Mouse (Mus musculus) megakaryocyte progenitor cell, adult 5-6 weeks (primary cell): ENCODE results near the gene Znhit1. TPM values are rescaled to one million over a fixed set of nuclear protein-coding genes. Genes with fewer than 3 reads are reported as not detected.

Source experiments
- ATAC-seq: replicated peaks from 2 replicates; pipeline ENCODE4 v1.8.0; 2016; ENCODE audit warnings: mild to moderate bottlenecking, moderate TSS enrichment, inconsistent platforms; ENCODE audit not compliant: poor library complexity
- total RNA-seq, 2 experiments: library from RNA; stranded (forward) in 1 of 2; stranded (reverse) in 1 of 2; fragments of 157-497, 149-512 nt in 1 of 2; fragments of 200-1000 nt in 1 of 2; gene quantifications; 2 replicates each; pipeline versions ENCODE4 v1.2.3 to v1.2.4; 2015 to 2017

Gene Znhit1
- total RNA-seq, 2 experiments from 2014 or later = 49.0 to 109 TPM

- ATAC-seq = peak; percentile 35
Observed at GRCm38 (mm10) chr5:136987138-136987933, 485 bp downstream of the Znhit1 start.

DNA sequence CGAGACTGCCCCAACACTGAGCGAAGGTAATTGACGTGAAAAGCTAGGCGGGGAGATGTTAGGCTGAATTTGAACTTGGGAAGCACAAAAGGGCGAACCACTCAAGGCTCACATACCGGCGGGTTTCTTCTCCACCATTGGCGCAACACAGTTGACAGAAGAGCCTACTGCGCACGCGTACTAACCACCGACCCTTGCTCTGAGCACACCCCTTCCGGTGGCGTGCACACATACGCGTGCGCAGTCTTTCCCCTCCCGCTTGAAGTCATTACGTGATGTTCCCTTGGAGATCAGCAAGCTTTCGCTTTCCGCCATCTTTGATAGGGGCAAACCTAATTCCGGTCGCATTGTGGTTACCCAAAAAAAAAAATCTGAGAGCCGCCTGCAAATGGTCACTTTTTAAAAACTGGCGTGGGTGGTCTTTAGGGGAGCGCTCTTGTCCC lies 1.1 kb downstream of the Znhit1 start, which contains the start of gene Plod3:
Plod3 (plus strand) TSS at position 325 of the 443 bp plus-strand sequence.
- ATAC-seq = peak; percentile 83

GRCm38 (mm10) chr5:136984828-136985227 lies 3.0 kb downstream of the Znhit1 start:
- no peak for ATAC-seq

GRCm38 (mm10) chr5:136982338-136982930 lies 5.4 kb downstream of the Znhit1 start:
- no peak for ATAC-seq

GRCm38 (mm10) chr5:136980974-136981373 lies 6.8 kb downstream of the Znhit1 start:
- ATAC-seq = no peak

DNA sequence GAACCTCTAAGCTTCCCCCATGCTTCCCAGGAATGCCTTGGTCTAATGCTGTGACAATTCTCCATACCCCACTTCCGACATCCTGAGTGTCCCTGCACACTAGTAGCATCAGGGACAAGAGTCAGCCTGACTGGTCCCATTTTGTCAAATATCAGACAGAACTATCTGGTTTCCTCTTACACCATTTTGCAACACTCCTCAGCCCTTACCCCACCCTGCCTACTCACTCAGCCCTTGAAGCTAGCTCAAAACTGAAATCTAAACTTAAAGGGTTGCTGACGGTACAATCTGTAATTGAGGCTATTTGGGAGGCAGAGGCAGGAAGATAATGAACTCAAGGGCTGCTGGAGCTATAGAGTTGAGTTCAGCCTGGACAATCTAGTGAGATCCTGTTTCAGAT lies 8.1 kb downstream of the Znhit1 start:
- ATAC-seq = 0 out of 2 replicates have a peak, but pooled peaks have one; percentile 43

- peak; percentile 70 for ATAC-seq
Observed at GRCm38 (mm10) chr5:136977769-136978168, 10.1 kb downstream of the Znhit1 start.

DNA sequence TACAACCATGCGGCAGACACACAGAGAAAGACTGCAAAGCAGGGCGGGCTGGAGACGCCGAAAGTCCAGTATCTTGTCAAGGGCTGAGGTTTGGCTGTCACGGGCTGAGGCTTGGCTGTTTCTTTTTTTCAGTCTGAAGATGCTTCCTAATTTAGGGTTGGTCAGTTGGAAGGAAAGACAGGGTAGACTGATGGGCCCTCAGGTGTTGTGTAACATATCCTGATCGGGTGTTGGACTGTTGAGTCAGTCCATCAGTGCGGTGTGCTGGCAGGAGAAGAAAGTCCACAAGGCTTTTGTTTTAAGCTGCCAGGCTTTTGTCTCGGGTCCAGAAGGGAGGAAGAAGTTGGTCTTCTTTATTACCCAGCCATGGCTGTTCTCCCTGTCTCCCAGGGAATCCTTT lies 14.2 kb downstream of the Znhit1 start:
- ATAC-seq = peak; percentile 49

GRCm38 (mm10) chr5:136970703-136971102 lies 17.1 kb downstream of the Znhit1 start:
- ATAC-seq = peak; percentile 85

GRCm38 (mm10) chr5:136967592-136967991 lies 20.2 kb downstream of the Znhit1 start:
- no peak for ATAC-seq

DNA sequence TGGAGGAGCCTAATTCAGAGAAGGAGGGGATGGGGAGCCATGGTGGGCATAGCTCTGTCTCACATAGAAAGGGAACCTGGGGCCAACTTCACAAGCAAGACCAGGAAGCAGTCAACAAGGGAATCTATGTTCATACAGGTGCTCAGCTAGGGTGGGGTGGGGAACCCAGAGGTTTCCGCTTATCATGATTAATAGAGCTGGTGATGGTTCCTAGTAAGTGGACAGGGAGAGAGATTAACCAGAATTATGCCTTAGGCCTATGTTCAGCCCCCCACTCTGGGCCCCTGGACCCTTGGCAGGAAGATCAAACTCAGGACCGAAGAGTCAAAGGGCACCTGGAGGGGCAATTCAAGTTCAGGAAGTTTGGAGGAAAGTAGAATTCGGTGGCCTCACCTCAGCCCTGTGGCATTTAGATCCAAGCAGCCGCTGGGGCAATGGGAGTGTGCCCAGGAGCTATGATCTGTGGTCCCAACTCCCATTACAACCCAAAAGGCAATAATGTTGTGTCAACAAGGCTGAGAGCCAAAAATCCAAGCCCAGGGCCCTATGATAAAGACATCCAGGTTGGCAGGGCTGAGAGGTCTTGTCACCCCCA lies 20.9 kb downstream of the Znhit1 start:
- no peak for ATAC-seq

DNA sequence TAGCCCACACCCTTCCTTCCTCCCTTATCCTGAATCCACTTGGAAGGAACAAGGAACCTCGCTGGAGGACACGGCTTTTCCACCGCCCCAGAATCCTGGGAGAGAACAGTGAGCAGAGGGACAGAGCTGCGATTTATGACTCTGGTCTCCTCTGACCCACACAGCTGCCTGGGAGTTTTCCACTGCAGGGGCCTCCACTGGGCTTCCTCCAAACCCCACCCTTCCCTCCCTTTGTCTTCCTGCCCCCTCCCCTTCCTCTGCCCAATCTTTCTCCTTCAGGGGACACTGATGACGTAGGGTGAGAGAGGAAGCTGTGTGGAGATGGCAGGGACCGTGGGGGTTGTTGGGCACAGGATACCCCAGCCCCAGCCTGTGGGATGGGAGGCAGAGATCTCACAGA lies 21.5 kb downstream of the Znhit1 start, which contains the start of gene Cldn15:
Cldn15 (plus strand) TSS at position 286 of the 400 bp plus-strand sequence.
- ATAC-seq = no peak

- no peak for ATAC-seq
Observed at GRCm38 (mm10) chr5:136965686-136966085, 22.1 kb downstream of the Znhit1 start.

DNA sequence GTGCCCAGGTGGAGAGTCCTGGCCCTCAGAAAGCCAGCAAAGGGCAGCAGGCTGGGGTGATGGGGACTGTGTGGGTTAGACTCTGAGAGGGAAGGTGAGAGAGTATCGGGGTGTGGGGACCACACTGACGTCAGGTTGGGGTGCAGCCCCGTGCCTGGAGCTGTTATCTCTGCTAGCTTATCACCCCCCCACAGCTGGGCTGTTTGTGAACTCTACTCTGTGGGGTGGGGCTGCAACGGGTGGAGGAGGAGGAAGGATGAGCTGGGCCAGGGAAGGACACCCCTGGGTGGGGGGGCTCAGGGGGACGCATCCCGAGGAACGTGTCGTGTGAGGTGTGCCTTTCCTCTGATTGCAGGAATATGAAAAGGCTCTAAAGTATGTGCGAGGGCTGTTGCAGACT lies 22.6 kb downstream of the Znhit1 start:
- peak; percentile 24; the same call in 1 of the 2 replicates for ATAC-seq

DNA sequence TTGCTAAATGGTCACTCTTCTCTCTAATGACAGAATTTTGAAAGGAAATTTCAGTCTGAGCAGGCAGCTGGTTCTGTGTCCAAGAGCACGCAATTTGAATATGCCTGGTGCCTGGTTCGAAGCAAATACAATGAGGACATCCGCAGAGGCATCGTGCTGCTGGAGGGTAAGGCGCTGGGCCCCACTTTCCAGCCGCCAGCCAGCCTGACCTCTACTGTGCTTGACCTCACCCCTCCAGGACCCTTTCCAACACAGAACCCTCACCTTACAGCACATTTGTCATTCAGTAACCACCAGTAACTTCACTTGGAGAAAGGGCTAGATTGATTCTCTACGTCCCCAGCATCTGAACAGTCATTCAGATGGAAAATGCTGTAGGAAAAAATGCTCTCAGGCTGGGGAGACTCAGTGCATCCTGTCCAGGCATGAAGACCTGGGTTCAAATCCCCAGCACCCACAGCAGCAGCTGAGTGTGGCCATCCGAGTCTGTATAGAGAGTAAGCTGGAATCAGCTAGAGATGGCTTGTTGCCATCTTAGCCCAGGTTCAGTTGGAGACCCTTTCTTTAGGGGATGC lies 24.8 kb downstream of the Znhit1 start:
- no peak for ATAC-seq

DNA sequence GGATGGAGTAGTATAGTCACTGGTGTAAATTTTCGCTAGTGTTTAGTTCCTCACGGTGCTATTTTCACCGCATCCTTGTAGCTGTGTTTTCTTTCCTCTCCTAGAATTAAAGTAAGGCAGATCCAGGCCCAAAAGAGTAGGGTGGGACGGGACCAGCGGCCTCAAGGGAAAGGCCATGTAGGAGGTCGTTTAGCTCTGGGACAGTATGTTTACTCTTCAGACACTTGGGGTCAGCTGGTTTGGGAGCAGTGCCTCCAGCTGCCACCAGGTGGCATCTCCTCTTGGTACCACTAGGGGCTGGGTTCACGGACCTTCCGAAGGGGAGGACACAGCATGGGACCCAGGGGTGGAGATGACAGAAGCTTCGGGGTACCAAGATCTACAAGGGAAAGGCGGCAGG lies 25.3 kb downstream of the Znhit1 start:
- ATAC-seq = peak; percentile 90

DNA sequence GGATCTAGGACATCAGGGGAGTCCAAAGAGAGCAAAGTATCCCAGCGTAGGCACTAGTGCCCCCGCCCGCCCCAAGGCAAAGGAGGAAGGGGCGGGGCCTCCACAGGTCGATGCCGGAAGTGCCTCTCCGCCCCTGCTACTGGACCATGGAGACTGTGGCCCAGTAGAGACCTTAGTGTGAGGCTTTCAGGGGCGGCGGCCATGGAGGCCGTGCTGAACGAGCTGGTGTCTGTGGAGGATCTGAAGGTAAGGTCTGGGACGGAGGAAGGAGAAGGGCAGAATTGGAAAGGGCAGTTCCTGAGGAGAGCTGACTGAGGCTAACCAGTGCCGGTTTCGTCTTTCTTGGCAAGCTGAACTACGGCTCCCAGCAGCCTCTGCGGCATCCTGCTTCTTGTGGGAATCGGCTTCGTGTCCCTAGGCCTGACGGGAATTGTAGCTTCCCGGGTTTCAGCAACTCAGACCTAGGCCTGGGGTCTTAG lies 25.8 kb downstream of the Znhit1 start:
- ATAC-seq = peak; percentile 89

DNA sequence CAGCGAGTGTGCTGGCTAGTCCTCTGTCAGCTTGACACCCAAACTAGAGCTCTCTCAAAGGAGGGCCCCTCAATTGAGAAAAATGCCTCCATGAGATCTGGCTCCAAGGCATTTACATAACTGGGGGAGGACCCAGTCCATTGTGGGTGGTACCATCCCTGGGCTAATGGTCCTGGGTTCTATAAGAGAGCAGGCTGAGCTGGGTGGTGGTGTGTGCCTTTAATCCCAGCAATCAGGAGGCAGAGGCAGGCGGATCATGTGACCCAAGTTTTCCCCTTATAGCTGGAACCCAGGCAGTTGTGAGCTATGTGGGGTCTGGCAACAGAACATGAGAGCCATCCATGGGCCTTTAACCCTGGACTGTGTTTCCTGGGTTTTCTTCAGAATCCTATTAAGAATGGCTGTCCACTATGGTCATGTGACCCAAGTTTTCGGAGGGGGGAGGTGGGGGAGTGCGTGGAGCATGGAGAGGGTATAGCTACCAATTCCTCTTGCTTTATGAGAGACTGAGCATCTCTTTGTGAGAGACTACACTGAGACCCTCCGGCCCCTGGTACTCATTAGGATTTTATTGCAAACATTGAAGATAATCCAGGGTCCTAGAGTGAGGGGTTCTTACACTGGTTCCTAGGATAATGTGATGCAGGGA lies 26.4 kb downstream of the Znhit1 start:
- ATAC-seq = no peak

DNA sequence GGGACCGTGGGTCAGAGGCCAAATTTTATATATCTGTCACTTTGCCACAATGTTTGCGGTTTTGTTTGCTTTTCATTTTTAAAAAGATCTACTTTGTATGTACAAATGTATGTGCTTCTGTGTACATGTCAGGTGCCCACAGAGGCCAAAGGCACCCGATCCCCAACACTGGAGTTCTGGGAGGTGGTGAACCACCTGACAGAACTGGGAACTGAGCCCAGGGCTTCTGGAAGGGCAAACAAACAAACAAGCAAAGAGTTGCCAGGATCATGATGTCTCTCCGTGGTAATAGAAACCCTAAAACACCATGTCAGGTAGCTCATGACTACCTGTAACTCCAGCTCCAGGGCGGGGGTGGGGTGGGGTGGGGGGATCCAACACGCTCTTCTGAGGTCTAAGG lies 27.8 kb downstream of the Znhit1 start:
- ATAC-seq = no peak

DNA sequence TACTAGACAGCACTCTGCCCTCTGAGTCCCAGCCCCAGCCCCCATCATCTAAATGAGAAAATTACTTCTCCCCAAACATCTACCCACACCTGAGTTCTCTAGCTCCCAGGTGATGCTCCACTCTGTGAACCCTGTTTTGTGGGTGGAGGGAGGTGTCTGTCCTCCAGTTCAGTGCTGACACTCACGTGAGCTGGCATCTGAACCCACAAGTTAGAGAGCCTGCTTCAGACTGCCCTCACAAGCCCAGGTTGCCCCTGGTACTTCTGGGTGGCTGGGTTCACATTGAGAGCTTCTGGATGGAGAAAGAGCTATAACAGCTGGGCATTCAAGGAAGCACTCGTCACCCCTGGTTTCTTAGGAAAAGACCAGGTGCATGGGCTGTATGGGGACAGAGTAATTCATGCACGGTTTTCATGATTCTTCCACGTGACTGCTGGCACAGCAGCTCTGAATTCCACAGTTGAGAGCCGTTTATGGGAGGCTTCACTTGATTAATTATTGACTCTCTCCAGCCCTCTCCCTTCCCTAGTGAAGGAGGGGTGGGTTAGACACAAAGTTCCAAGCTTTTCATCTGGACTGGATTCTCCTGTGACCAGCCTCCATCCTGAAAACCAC lies 28.7 kb downstream of the Znhit1 start:
- ATAC-seq = no peak
